Mouse (Mus musculus) spleen, adult 2 months (tissue): ENCODE data around the gene Gm4553. TPM values are rescaled to one million over a fixed set of nuclear protein-coding genes. Genes with fewer than 3 reads are reported as not detected.
"Not testable (repeated sequence)": the region's sequence is repeated elsewhere in the genome, so short reads cannot be mapped to it uniquely, and the experiment has no call there.

Source experiments
- DNase-seq, 2 experiments: peaks; one replicate each; pipeline versions ENCODE4 v3.0.0 to v3.0.0-alpha.2; 2012 to 2021; ENCODE audit warnings: low spot score in 2 of 2, low read depth in 1 of 2
- H3K27ac ChIP-seq: fragments of 200-500 bp; 2 replicates; pipeline ENCODE4 v1.5.1; 2012; ENCODE audit warnings: low read length, inconsistent platforms; ENCODE audit not compliant: insufficient read depth
- H3K27me3 ChIP-seq: fragments of 200-500 bp; 2 replicates; pipeline ENCODE4 v1.6.1; 2012; ENCODE audit warnings: mild to moderate bottlenecking, moderate library complexity, low read length, inconsistent platforms; ENCODE audit not compliant: control insufficient read depth, insufficient read depth
- H3K36me3 ChIP-seq: fragments of 200-500 bp; 2 replicates; pipeline ENCODE4 v1.6.1; 2012; ENCODE audit warnings: mild to moderate bottlenecking, low read length, inconsistent platforms; ENCODE audit not compliant: control insufficient read depth, insufficient read depth
- H3K4me1 ChIP-seq: fragments of 200-500 bp; 2 replicates; pipeline ENCODE4 v1.6.1; 2011; ENCODE audit warnings: inconsistent platforms; ENCODE audit not compliant: control insufficient read depth, insufficient read depth, insufficient read length
- H3K4me3 ChIP-seq: fragments of 200-500 bp; 2 replicates; pipeline ENCODE4 v1.5.1; 2011; ENCODE audit warnings: mild to moderate bottlenecking, inconsistent platforms; ENCODE audit not compliant: insufficient read depth, insufficient read length; ENCODE audit errors: extremely low read depth
- CTCF ChIP-seq: fragments of 200-500 bp; IDR thresholded peaks from 2 replicates; pipeline ENCODE4 v1.5.1; 2011; ENCODE audit warnings: mild to moderate bottlenecking, inconsistent platforms; ENCODE audit not compliant: insufficient read depth, insufficient read length, insufficient replicate concordance; ENCODE audit errors: extremely low read depth
- POLR2A ChIP-seq: fragments of 200-500 bp; IDR thresholded peaks from 2 replicates; pipeline ENCODE4 v1.6.1; 2011; ENCODE audit warnings: low read depth, low read length, inconsistent platforms
- WGBS: fragments of 180-500 bp; shearing (Covaris S2); methylation state at CpG from one replicate; pipeline ENCODE4 v1.1.7; 2018; 5-methylcytosine and 5-hydroxymethylcytosine counted together
- polyA plus RNA-seq: library from polyadenylated mRNA; depleted of rRNA; stranded (reverse); fragments of >200 nt; gene quantifications from 2 replicates; pipeline ENCODE4 v1.2.3, GENCODE M21; 2012; rRNA removed

Gene Gm4553
- polyA plus RNA-seq, 1 experiment: not detected

DNA sequence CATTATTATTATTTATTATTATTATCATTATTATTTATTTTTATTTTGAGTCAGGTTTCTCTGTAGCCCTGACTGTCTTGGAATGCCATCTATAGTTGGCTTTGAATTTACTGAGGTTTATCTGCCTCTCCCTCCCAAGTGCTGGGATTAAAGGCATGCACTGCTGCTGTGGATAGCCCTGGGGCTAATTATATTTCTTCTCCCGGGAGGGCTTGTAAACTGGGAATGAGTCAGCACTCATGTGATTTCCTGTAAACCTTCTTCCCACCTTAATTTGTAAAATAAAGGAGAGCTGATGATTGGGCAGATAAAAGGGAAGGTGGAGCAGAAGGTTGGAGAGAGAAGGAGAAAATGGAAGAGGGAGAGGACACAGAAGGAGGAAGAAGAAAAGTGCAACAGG is 24.8 kb downstream of the Gm4553 start:
- Histone ChIP-seq H3K27me3 (no peaks in the 10 kb centered on the region), H3K4me3 (no peak overlapping the region), H3K36me3 (no peaks in the 10 kb centered on the region), H3K27ac (no peak overlapping the region), H3K4me1 (no peaks in the 10 kb centered on the region)
- no peak for DNase-seq
- 11% methylated on average over 1 of the region's 1 CpGs for WGBS
- TF ChIP-seq CTCF (no peak), POLR2A (no peak)

DNA sequence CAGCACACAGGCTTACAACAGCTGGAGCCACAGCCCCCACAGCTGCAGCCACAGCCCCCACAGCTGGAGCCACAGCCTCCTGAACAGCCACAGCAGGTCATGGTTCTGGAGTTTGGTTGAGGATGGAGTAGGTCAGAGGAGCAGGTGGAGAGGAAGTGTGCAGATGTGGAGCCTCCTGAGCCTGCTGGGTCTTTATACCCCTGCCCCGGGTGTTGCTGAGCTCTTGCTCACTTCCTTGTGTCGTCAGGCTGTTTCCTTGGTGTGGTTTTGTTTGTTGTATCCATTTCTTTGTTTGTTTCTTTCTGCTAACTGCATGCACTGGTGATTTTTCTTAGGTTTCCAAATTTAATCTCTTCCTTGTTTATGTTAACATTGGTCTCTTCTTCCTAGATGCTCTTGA is 29.6 kb downstream of the Gm4553 start, which contains the start of gene Gm39115:
Gene Gm39115, minus strand, starts transcription at position 101 of the 400 bp plus-strand sequence.
- not testable (repeated sequence) for H3K36me3 ChIP-seq, H3K4me3 ChIP-seq, DNase-seq, H3K4me1 ChIP-seq, H3K27me3 ChIP-seq, H3K27ac ChIP-seq
- 2% methylated on average over 2 of the region's 2 CpGs for WGBS

DNA sequence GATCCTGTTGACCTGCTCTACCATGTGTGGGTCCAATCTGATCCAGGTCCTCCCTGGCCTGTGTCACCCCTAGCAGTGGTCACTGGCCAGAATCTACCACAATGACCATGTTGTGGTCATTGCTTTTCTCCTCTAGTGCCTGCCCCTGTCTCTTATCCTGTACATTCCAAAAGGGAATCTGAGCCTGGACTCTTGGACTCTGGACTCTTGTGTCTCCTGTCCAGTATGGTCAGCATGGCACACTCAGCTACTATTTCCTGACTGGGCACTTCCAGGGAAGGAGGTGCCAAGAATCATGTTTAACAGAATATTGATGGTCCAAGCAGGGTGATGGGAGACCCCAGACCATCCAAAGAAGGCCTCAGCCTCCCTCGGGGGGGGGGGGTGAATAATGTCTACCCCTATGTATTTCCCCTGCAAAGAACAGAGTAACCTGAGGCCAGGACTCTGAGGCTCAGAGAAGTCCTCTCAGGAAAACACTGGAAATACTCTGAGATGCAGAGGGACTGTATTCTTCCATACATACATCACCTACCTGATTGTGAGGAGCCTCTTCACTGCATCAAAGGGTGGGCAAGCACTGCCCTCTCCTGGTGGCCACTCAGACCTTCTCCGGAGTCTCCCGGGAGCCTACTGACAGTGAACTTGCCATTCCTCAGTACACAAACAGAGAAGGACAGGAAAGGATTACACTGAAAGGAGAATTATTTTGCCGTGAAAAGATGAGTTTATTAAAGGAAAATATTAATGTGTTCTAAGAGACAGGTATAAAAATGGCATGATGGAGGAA is 31.1 kb downstream of the Gm4553 start:
- TF ChIP-seq CTCF (no peak), POLR2A (no peak)
- Histone ChIP-seq H3K36me3 (no peaks in the 10 kb centered on the region), H3K4me1 (no peaks in the 10 kb centered on the region), H3K4me3 (no peak overlapping the region), H3K27me3 (no peaks in the 10 kb centered on the region), H3K27ac (no peak overlapping the region)
- 58% methylated on average over 4 of the region's 4 CpGs for WGBS
- DNase-seq: no peak

DNA sequence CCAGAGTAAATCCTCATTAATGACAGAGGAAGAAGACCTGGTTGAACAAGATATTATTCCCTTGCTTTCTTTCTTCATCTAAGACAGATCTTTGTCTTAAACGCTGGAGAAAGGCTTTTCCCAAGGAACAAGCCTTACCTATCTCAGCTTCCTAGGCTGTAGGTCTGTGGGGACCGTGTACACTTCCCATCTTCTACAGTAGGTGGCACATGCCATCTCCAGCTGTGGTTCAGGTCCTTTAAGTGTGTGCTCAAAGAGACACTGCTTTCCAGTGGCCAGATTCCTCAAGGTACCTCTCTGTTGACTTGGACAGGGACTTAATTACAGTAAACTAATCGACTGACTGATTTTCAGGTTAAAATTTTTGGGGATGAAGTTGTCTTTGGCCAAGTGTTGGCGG is 36.7 kb downstream of the Gm4553 start:
- 52% methylated on average over 4 of the region's 4 CpGs for WGBS
- Histone ChIP-seq H3K27me3 (no peaks in the 10 kb centered on the region), H3K36me3 (no peaks in the 10 kb centered on the region), H3K4me1 (no peaks in the 10 kb centered on the region), H3K4me3 (no peak overlapping the region), H3K27ac (no peak overlapping the region)
- DNase-seq: no peak
- TF ChIP-seq POLR2A (no peak), CTCF (no peak)

DNA sequence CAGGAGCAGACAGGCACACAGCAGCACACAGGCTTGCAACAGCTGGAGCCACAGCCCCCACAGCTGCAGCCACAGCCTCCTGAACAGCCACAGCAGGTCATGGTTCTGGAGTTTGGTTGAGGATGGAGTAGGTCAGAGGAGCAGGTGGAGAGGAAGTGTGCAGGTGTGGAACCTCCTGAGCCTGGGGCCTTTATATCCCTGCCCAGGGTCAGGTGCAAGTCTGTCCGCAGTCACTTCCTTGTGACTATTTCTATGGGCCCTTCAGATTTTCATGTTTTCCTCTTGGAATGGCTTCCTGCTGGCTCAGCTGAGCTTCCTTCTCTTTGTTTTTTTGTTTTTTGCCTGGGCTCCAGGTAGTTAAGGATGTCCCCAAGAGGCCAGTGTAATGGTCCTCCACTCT is 44.9 kb downstream of the Gm4553 start, which contains the start of gene Gm45618:
Gene Gm45618, minus strand, starts transcription at position 101 of the 400 bp plus-strand sequence.
- H3K27ac ChIP-seq, H3K36me3 ChIP-seq, H3K27me3 ChIP-seq, H3K4me3 ChIP-seq, H3K4me1 ChIP-seq, DNase-seq: not testable (repeated sequence)
- 87% methylated on average over 1 of the region's 1 CpGs for WGBS

DNA sequence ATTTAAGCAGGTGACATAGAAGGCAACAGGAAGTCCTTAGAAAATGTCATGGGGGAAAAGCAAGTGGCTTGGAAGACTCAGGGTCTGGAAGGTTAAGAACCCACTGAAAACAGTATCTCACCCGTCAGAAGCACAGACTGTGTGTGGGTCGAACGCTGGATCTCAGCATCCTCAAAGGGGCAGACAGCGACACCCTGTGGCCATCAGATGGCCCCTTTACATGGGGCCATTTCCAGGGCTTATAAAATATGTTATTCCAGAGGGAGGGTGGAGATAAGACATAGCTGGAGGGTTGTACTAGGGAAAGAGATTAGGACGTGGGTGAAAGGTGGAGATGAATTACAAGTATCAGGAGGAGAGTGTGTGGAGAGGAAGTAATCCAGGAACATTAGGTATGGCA is 45.9 kb downstream of the Gm4553 start:
- Histone ChIP-seq H3K36me3 (no peaks in the 10 kb centered on the region), H3K4me3 (no peak overlapping the region), H3K27ac (no peak overlapping the region), H3K4me1 (no peaks in the 10 kb centered on the region), H3K27me3 (no peaks in the 10 kb centered on the region)
- no peak for TF ChIP-seq CTCF
- no peak for TF ChIP-seq POLR2A
- DNase-seq: no peak
- WGBS: 24% methylated on average over 5 of the region's 5 CpGs

Other genes with a start within 250 kb of the Gm4553 start
- gene Tollip, start 247.2 kb downstream of the Gm4553 start, polyA plus RNA-seq: 40.8 and 49.4 TPM in 2 replicates
- gene Brsk2, start 216.0 kb downstream of the Gm4553 start, polyA plus RNA-seq: 0.67 and 1.6 TPM in 2 replicates
- 26.7 and 28.2 TPM in 2 replicates for gene Mob2, start 104.7 kb downstream of the Gm4553 start, polyA plus RNA-seq
- 3.5 TPM in 2 replicates for gene Dusp8, start 69.9 kb downstream of the Gm4553 start, polyA plus RNA-seq
- gene Gm45618, start 45.0 kb downstream of the Gm4553 start, polyA plus RNA-seq: not detected in 2 replicates
- not detected in 2 replicates for gene Gm39115, start 29.7 kb downstream of the Gm4553 start, polyA plus RNA-seq
- not detected in 2 replicates for gene Gm45337, start 21.1 kb downstream of the Gm4553 start, polyA plus RNA-seq
- gene Gm29735, start 8.6 kb downstream of the Gm4553 start, polyA plus RNA-seq: not detected in 2 replicates
- gene Krtap5-2, start 10.3 kb upstream of the Gm4553 start, polyA plus RNA-seq: not detected in 2 replicates
- gene Gm10153, start 24.6 kb upstream of the Gm4553 start, polyA plus RNA-seq: not detected in 2 replicates
- not detected in 2 replicates for gene Krtap5-3, start 35.6 kb upstream of the Gm4553 start, polyA plus RNA-seq
- gene Gm7579, start 46.1 kb upstream of the Gm4553 start, polyA plus RNA-seq: not detected in 2 replicates
- not detected in 2 replicates for gene Krtap5-5, start 64.2 kb upstream of the Gm4553 start, polyA plus RNA-seq
- gene Gm40460, start 75.3 kb upstream of the Gm4553 start, polyA plus RNA-seq: not detected in 2 replicates
- gene Gm2431, start 92.6 kb upstream of the Gm4553 start, polyA plus RNA-seq: not detected in 2 replicates
- gene Gm4559, start 108.6 kb upstream of the Gm4553 start, polyA plus RNA-seq: not detected in 2 replicates
- gene Krtap5-1, start 131.4 kb upstream of the Gm4553 start, polyA plus RNA-seq: not detected in 2 replicates
- gene Krtap5-4, start 137.8 kb upstream of the Gm4553 start, polyA plus RNA-seq: not detected in 2 replicates
- gene Ifitm10, start 208.0 kb upstream of the Gm4553 start, polyA plus RNA-seq: 14.7 and 20.2 TPM in 2 replicates
- 0.21 TPM in 1 of 2 replicates, not detected in the other for gene Gm49369, start 216.9 kb upstream of the Gm4553 start, polyA plus RNA-seq
- gene Ctsd, start 222.3 kb upstream of the Gm4553 start, polyA plus RNA-seq: 359 and 461 TPM in 2 replicates